Mouse (Mus musculus) Patski (cell line): ENCODE results near the gene Snf8. TPM values are rescaled to one million over a fixed set of nuclear protein-coding genes. Genes with fewer than 3 reads are reported as not detected.
A peak's percentile ranks its signal among the peaks of the same experiment; 100 is the strongest.

Experiments used
- ATAC-seq: fragments of 100-300 bp; one replicate; pipeline ENCODE4 v1.8.0; 2021
- CTCF ChIA-PET: fragments of 350-600 bp; sonication (Branson Sonifier 250); formaldehyde crosslinking; loops from one replicate; lab custom pipeline; 2022; ENCODE audit warnings: inconsistent platforms; lab: Charles Lee
- POLR2A ChIA-PET: fragments of 350-600 bp; sonication (Branson Sonifier 250); formaldehyde crosslinking; loops from one replicate; lab custom pipeline; 2022; ENCODE audit warnings: antibody characterized with exemption, inconsistent platforms; lab: Charles Lee
- DNase-seq: peaks from one replicate; pipeline ENCODE4 v3.0.0-alpha.2; 2011; ENCODE audit warnings: low read depth, low spot score
- H3K27me3 ChIP-seq: fragments of 371-371 bp; one replicate; pipeline ENCODE4 v1.5.1; 2021
- CTCF ChIP-seq: fragments of 100-300 bp; IDR thresholded peaks from one replicate; pipeline ENCODE4 v1.5.1; 2021
- in situ Hi-C: fragments of 300-500 bp; cut with MboI; formaldehyde crosslinking; loops from 3 replicates; pipeline ENCODE4 v1.11.1; 2018; ENCODE audit warnings: low pct_unique_long_range_greater_than_20kb, mixed read lengths
- polyA plus RNA-seq: library from polyadenylated mRNA; unstranded; gene quantifications from one replicate; pipeline ENCODE4 v1.2.3, GENCODE M21; 2021

Snf8 gene
- polyA plus RNA-seq, 1 experiment from 2014 or later = 100 TPM

GRCm38 (mm10) chr11:96046793-96047192 is 12.1 kb downstream of the Snf8 start:
- H3K27me3 ChIP-seq = no peaks in the 10 kb centered on the region
- DNase-seq (no peak), ATAC-seq (no peak)
- no peak for TF ChIP-seq CTCF
- in situ Hi-C loops = no loop called here
- POLR2A ChIA-PET = no interaction called here
- CTCF ChIA-PET = interaction anchor here (1.2 to 2.6 kb wide), 3 partner anchors 10 to 219 kb away, joined by 3 to 7 read pairs (median 4); no protein-coding TSS in a partner anchor

GRCm38 (mm10) chr11:96047469-96048373 is 13.0 kb downstream of the Snf8 start:
- DNase-seq = no peak
- ChIA-PET CTCF (interaction anchor here (1.0 to 2.6 kb wide), 4 partner anchors 9 to 220 kb away, joined by 3 to 7 read pairs (median 4); no protein-coding TSS in a partner anchor), POLR2A (no interaction called here)
- in situ Hi-C loops = no loop called here
- no peaks in the 10 kb centered on the region for H3K27me3 ChIP-seq
- no peak for TF ChIP-seq CTCF
- no peak for ATAC-seq

DNA sequence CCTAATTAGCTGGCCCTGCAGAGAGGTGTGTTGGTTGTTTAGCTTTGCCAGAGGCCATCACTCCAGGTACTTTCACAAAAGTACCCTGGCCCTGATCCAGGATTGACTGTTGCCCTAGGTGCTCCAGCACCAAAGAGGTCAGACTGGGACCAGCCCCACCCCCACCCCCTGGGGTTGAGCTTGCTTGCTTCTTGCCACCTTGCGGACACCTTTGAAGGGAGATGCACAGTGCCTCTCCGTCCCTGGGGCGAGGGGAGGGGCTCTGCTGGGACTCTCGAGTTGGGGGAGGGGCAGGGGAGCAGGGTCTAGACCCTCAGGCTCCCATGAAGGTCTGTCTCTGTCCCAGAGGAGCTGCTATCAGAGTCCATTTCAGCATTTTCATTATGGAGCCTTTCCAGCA is 15.3 kb downstream of the Snf8 start:
- CTCF ChIA-PET = no interaction called here
- ATAC-seq (no peak), DNase-seq (no peak)
- no peaks in the 10 kb centered on the region for H3K27me3 ChIP-seq
- POLR2A ChIA-PET = interaction anchor here (0.7 kb wide), 1 partner anchor 180 kb away, joined by 3 read pairs; no protein-coding TSS in a partner anchor
- in situ Hi-C loops = no loop called here
- no peak for TF ChIP-seq CTCF

DNA sequence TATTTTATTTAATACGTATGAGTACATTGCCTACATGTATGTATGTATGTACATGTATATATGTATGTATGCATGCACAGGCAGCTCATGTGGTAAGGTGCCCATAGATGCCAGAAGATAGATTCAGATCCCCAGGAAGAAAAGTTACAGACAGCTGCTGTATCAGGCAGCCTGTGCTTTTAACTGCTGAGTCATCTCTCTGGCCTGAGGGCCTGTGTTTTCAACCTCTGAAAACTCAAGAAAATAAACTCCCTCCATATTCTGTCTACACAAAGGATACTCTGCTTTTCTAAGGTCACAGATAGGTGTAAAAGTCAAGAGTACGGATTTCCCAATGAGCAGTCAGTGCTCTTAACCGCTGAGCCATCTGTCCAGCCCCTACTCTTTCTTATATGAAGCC is 16.2 kb downstream of the Snf8 start:
- in situ Hi-C loops = no loop called here
- H3K27me3 ChIP-seq = no peaks in the 10 kb centered on the region
- TF ChIP-seq CTCF = no peak
- DNase-seq (no peak), ATAC-seq (no peak)
- ChIA-PET POLR2A (no interaction called here), CTCF (no interaction called here)

- in situ Hi-C loops = no loop called here
- TF ChIP-seq CTCF = no peak
- ChIA-PET POLR2A (no interaction called here), CTCF (interaction anchor here (2.0 kb wide), 1 partner anchor 11 kb away, joined by 5 read pairs; no protein-coding TSS in a partner anchor)
- no peaks in the 10 kb centered on the region for H3K27me3 ChIP-seq
- DNase-seq (no peak), ATAC-seq (no peak)
Measured at GRCm38 (mm10) chr11:96058309-96058708, 23.6 kb downstream of the Snf8 start.

- POLR2A ChIA-PET = interaction anchor here (0.5 to 1.9 kb wide), 3 partner anchors 9 to 333 kb away, joined by 3 to 19 read pairs (median 3); partner anchors contain the start of gene Atp5g1
- DNase-seq (no peak), ATAC-seq (peak; percentile 23)
- CTCF ChIA-PET = interaction anchor here (1.7 kb wide), 1 partner anchor 69 kb away, joined by 5 read pairs; the partner anchor contains the start of gene Ttll6
- in situ Hi-C loops = no loop called here
- TF ChIP-seq CTCF = no peak
- H3K27me3 ChIP-seq = no peaks in the 10 kb centered on the region
Measured at GRCm38 (mm10) chr11:96064521-96065214, 30.0 kb downstream of the Snf8 start.

GRCm38 (mm10) chr11:96065215-96065911 is 30.7 kb downstream of the Snf8 start, which contains the start of gene Ube2z:
Gene Ube2z, minus strand, starts transcription at chr11:96065388.
- ChIA-PET CTCF (interaction anchor here (1.7 kb wide), 1 partner anchor 68 kb away, joined by 5 read pairs; the partner anchor contains the start of gene Ttll6), POLR2A (interaction anchor here (1.0 to 1.9 kb wide), 2 partner anchors 8 to 10 kb away, joined by 3 to 19 read pairs; partner anchors contain the start of gene Atp5g1)
- ATAC-seq = peak; percentile 85
- in situ Hi-C loops = no loop called here
- H3K27me3 ChIP-seq = no peaks in the 10 kb centered on the region
- DNase-seq = no peak
- TF ChIP-seq CTCF = peak; percentile 95

- ATAC-seq = no peak
Measured at GRCm38 (mm10) chr11:96068231-96068630, 33.5 kb downstream of the Snf8 start.

DNA sequence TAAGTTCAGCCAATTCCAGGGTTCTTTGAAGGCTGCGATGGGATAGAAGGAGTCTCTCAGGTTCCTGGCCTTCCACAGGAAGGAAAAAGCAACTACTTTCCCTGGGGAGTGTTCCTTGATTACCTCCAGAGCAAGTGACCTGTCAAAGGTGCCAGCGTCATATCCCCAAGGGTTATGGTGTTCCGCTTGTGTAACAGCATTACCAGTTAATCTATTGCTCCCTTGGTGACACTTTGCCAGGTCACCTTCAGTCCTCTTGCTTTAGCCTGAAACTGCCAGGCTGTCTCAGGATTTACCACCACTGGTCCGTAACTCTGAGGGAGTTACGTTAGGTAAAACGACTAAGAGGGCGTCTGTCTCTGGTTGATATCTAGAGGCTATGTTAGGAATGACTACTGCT is 35.7 kb downstream of the Snf8 start:
- DNase-seq (no peak), ATAC-seq (no peak)
- ChIA-PET CTCF (interaction anchor here (1.3 to 1.6 kb wide), 2 partner anchors 12 to 63 kb away, joined by 3 to 5 read pairs; partner anchors contain the start of gene Ttll6), POLR2A (no interaction called here)
- TF ChIP-seq CTCF = no peak
- no peaks in the 10 kb centered on the region for H3K27me3 ChIP-seq
- in situ Hi-C loops = no loop called here

More at GRCm38 (mm10) chr11:96068231-96068630, 33.5 kb downstream of the Snf8 start:
- in situ Hi-C loops = no loop called here
- POLR2A ChIA-PET = no interaction called here
- no peaks in the 10 kb centered on the region for H3K27me3 ChIP-seq
- CTCF ChIA-PET = no interaction called here
- TF ChIP-seq CTCF = no peak
- DNase-seq = no peak

DNA sequence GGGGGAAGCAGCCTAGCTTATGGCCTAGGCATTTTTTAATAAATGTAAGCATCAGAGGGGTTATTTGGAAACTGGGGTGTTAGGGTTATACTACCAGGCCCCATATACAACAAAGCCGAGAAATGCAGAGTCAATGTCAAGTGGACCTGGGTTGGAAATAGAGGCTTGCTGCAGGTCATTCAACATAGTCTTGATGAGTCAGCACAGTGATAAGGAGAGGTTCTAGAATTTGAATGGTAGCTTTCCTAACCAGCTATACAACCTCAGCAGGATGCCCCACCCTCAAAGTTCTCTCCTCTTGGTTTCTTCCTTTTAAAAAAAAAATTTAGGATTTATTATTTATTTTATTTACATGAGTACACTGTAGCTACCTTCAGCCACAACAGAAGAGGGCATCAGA is 36.3 kb downstream of the Snf8 start:
- in situ Hi-C loops = no loop called here
- CTCF ChIA-PET = interaction anchor here (0.9 to 1.3 kb wide), 2 partner anchors 63 to 96 kb away, joined by 3 read pairs; partner anchors contain the start of gene Ttll6
- POLR2A ChIA-PET = no interaction called here
- H3K27me3 ChIP-seq = no peaks in the 10 kb centered on the region
- DNase-seq (no peak), ATAC-seq (no peak)
- no peak for TF ChIP-seq CTCF
